Mouse (Mus musculus) hindbrain, postnatal 0 days (tissue): ENCODE measurements at regions not wholly inside any gene's neighbourhood (a gene's known extent, or its start where the extent isn't known, plus 50 kb on each side); places are given as distances from the start of the nearest gene placed in this dataset.
A peak's percentile ranks its signal among the peaks of the same experiment; 100 is the strongest.

Experiments used
- ATAC-seq: fragments of 200-750 bp; cut with Nextera tagmentation; 2 replicates; pipeline ENCODE4 v1.8.0; 2017; ENCODE audit warnings: mild to moderate bottlenecking, moderate TSS enrichment, moderate library complexity
- DNase-seq: peaks from one replicate; pipeline ENCODE4 v3.0.0-alpha.2; 2015; ENCODE audit warnings: low spot score
- H3K27ac ChIP-seq: fragments of 300-500 bp; sonication (generic); 2 replicates; pipeline ENCODE4 v1.5.1; 2014; ENCODE audit warnings: mild to moderate bottlenecking
- H3K27me3 ChIP-seq: fragments of 300-500 bp; sonication (generic); 2 replicates; pipeline ENCODE4 v1.6.1; 2014; ENCODE audit warnings: low read length, mixed read lengths; ENCODE audit not compliant: insufficient read depth
- H3K36me3 ChIP-seq: fragments of 300-500 bp; sonication (generic); 2 replicates; pipeline ENCODE4 v1.6.1; 2014; ENCODE audit warnings: low read length, mixed read lengths; ENCODE audit not compliant: insufficient read depth
- H3K4me1 ChIP-seq: fragments of 300-500 bp; sonication (generic); 2 replicates; pipeline ENCODE4 v1.6.1; 2014; ENCODE audit warnings: antibody characterized with exemption, low read length, mixed read lengths; ENCODE audit not compliant: insufficient read depth
- H3K4me2 ChIP-seq: fragments of 300-500 bp; sonication (generic); 2 replicates; pipeline ENCODE4 v1.6.1; 2014; ENCODE audit warnings: low read depth, mild to moderate bottlenecking, low read length, moderate library complexity, mixed read lengths
- H3K4me3 ChIP-seq: fragments of 300-500 bp; sonication (generic); 2 replicates; pipeline ENCODE4 v1.5.1; 2014; ENCODE audit warnings: low read length
- H3K9ac ChIP-seq: fragments of 300-500 bp; sonication (generic); replicated peaks from 2 replicates; pipeline ENCODE4 v1.6.1; 2014; ENCODE audit warnings: mild to moderate bottlenecking, low read length, moderate library complexity, mixed read lengths
- H3K9me3 ChIP-seq: fragments of 300-500 bp; sonication (generic); 2 replicates; pipeline ENCODE4 v1.6.1; 2016; ENCODE audit warnings: low read length, mixed read lengths
- CTCF ChIP-seq: IDR thresholded peaks from 2 replicates; pipeline ENCODE4 v1.5.1; 2016; ENCODE audit warnings: antibody characterized with exemption, control low read depth, low read depth
- WGBS: fragments of 180-500 bp; shearing (Covaris S2); extraction: QIAGEN DNeasy Blood & Tissue Kit; methylation state at CpG from one replicate; pipeline ENCODE4 v1.1.7; 2014; 5-methylcytosine and 5-hydroxymethylcytosine counted together

- Histone ChIP-seq H3K4me3 (no peak overlapping the region), H3K4me1 (no peaks in the 10 kb centered on the region), H3K36me3 (no peaks in the 10 kb centered on the region), H3K27ac (no peak overlapping the region), H3K9ac (no peak overlapping the region), H3K27me3 (no peaks in the 10 kb centered on the region), H3K4me2 (no peak overlapping the region), H3K9me3 (no peaks in the 10 kb centered on the region)
- WGBS, result 94% methylated on average over 6 of the region's 6 CpGs
- TF ChIP-seq CTCF, result no peak
- DNase-seq (no peak), ATAC-seq (no peak)
Measured at GRCm38 (mm10) chr10:96737972-96738371, 121.2 kb downstream of the Btg1 start.

GRCm38 (mm10) chr10:96738606-96739005, 121.8 kb downstream of the Btg1 start:
- 96% methylated on average over 5 of the region's 5 CpGs for WGBS
- H3K36me3 ChIP-seq, result no peaks in the 10 kb centered on the region
- H3K27me3 ChIP-seq, result no peaks in the 10 kb centered on the region
- H3K4me1 ChIP-seq, result no peaks in the 10 kb centered on the region
- DNase-seq (no peak), ATAC-seq (no peak)
- H3K9ac ChIP-seq, result no peak overlapping the region
- TF ChIP-seq CTCF, result no peak
- no peak overlapping the region for H3K4me3 ChIP-seq
- no peak overlapping the region for H3K4me2 ChIP-seq
- no peaks in the 10 kb centered on the region for H3K9me3 ChIP-seq
- no peak overlapping the region for H3K27ac ChIP-seq

DNA sequence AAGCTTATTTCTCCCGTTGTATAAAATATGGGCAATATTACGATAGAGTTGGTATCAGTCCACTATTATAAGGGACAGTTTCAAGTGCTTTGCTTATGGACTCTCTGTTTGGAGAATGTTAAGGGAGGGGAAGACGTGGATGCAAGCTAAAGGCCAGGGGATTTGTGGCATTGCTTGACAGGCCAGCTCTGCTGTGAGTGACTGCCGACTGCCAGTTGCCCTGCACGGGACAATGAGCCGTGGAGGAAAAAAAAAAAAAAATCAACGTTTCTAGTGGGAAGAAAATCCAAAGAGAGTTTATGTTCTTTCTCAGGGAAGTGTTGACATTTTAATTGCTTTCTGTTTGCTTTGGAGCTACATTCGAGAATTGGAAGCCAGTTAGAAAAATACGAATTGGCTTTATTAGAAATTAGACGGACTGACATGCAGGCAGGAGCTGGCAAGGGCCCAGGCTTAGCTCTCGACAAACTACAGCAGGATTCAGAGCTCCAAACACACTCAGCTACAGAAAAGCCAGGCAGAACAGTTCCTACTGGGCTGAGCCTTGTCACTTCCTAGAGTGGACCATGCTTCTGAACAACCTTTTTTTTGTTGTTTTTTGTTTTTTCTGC, 127.5 kb downstream of the Btg1 start:
- no peak overlapping the region for H3K9ac ChIP-seq
- ATAC-seq, result no peak
- no peaks in the 10 kb centered on the region for H3K4me1 ChIP-seq
- H3K9me3 ChIP-seq, result no peaks in the 10 kb centered on the region
- H3K36me3 ChIP-seq, result no peaks in the 10 kb centered on the region
- no peaks in the 10 kb centered on the region for H3K27me3 ChIP-seq
- TF ChIP-seq CTCF, result no peak
- H3K4me2 ChIP-seq, result peak overlapping the region; percentile 27
- peak overlapping the region; percentile 17; the same call in 1 of the 2 replicates for H3K4me3 ChIP-seq
- 27% methylated on average over 11 of the region's 11 CpGs for WGBS
- H3K27ac ChIP-seq, result peak overlapping the region; percentile 23; the same call in 1 of the 2 replicates
- DNase-seq, result peak; percentile 45

GRCm38 (mm10) chr10:96747015-96747663, 130.3 kb downstream of the Btg1 start:
- ATAC-seq (no peak), DNase-seq (peak; percentile 2)
- H3K9ac ChIP-seq, result no peak overlapping the region
- H3K36me3 ChIP-seq, result no peaks in the 10 kb centered on the region
- no peaks in the 10 kb centered on the region for H3K9me3 ChIP-seq
- H3K27ac ChIP-seq, result no peak overlapping the region
- peaks cover 6% of the 10 kb centered on the region; the same call in 1 of the 2 replicates for H3K4me1 ChIP-seq
- no peaks in the 10 kb centered on the region for H3K27me3 ChIP-seq
- H3K4me2 ChIP-seq, result no peak overlapping the region
- H3K4me3 ChIP-seq, result no peak overlapping the region
- TF ChIP-seq CTCF, result no peak
- 45% methylated on average over 9 of the region's 9 CpGs for WGBS

DNA sequence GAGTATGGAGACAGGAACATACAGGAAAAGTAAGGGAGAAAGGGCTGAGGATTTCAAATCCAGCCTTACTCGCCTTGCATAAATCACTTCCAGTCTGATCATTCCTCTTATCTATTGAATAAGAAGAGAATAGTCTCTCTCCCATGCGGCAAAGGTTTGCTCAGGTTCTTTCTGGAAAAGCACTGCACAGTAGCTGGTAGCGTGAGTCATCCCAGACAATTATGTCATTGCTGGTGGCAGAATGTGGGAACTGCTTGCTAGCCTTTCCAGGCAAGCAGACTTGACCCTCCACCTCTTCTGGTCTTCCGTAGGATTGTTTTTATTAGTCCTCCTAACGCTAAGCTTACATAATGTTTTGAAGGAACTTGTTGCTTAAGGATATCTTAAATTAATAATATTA, 134.1 kb downstream of the Btg1 start:
- peak; percentile 12; the same call in 1 of the 2 replicates for TF ChIP-seq CTCF
- DNase-seq (peak; percentile 12), ATAC-seq (no peak)
- no peak overlapping the region for H3K4me3 ChIP-seq
- H3K27me3 ChIP-seq, result no peaks in the 10 kb centered on the region
- H3K4me2 ChIP-seq, result no peak overlapping the region
- H3K9ac ChIP-seq, result no peak overlapping the region
- peaks cover 6% of the 10 kb centered on the region; the same call in 1 of the 2 replicates for H3K4me1 ChIP-seq
- no peak overlapping the region for H3K27ac ChIP-seq
- 58% methylated on average over 5 of the region's 5 CpGs for WGBS
- H3K9me3 ChIP-seq, result no peaks in the 10 kb centered on the region
- no peaks in the 10 kb centered on the region for H3K36me3 ChIP-seq

DNA sequence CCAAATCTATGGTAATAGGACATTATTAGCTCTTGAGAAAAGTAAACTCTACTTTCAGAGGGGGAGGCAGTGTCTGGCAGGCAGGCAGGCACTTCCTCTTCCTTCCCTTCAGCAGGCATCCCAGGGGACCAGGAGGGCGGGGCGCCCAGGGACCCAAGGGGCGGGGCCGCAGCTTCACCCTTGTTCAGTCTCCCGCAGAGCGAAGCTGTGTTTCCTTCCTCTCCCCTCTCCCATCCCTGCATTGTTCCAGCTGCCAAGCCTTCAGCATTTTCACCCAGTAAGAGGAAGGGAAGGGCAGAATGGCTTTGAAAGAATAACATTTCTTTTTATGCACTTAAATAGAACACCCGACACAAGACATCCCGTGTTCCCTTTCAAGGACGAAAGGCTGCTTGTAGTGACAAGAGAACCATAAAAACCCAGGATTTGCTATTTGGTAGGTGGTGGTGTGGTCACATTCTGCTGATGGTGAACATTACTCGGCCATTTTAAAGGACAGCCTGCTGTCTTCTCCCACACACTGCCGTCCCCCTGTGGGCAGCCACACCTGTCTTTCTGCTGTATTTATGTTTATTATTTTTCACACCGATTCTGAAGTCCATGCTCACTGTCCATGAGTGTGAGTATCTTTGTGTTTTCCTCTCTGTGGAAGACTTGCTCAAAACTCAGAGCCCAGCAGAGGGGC, 134.9 kb downstream of the Btg1 start:
- no peak overlapping the region for H3K4me3 ChIP-seq
- WGBS, result 14% methylated on average over 12 of the region's 12 CpGs

More for the DNA sequence above, 134.9 kb downstream of the Btg1 start:
- no peaks in the 10 kb centered on the region for H3K9me3 ChIP-seq
- peak; percentile 63 for DNase-seq
- peak overlapping the region; percentile 51; the same call in 1 of the 2 replicates for H3K27ac ChIP-seq
- no peaks in the 10 kb centered on the region for H3K27me3 ChIP-seq
- peaks cover 6% of the 10 kb centered on the region; the same call in 1 of the 2 replicates for H3K4me1 ChIP-seq
- no peaks in the 10 kb centered on the region for H3K36me3 ChIP-seq
- H3K9ac ChIP-seq, result 0 out of 2 replicates have a peak overlapping the region, but pooled peaks have one; percentile 5
- peak overlapping the region; percentile 48 for H3K4me2 ChIP-seq
- TF ChIP-seq CTCF, result no peak
- ATAC-seq, result 0 out of 2 replicates have a peak, but pooled peaks have one; percentile 27
